Mouse (Mus musculus): ENCODE data around the gene Olfr1121. TPM values are rescaled to one million over a fixed set of nuclear protein-coding genes. Genes with fewer than 3 reads are reported as not detected.
"Not testable (repeated sequence)": the region's sequence is repeated elsewhere in the genome, so short reads cannot be mapped to it uniquely, and the experiment has no call there.

Gene Olfr1121
- not detected for total RNA-seq (2022)

- DNase-seq = no peak
Measured at GRCm38 (mm10) chr2:87369595-87369994, at the start of gene Olfr1121. Gene Olfr1121 (plus strand): TSS chr2:87369895.

DNA sequence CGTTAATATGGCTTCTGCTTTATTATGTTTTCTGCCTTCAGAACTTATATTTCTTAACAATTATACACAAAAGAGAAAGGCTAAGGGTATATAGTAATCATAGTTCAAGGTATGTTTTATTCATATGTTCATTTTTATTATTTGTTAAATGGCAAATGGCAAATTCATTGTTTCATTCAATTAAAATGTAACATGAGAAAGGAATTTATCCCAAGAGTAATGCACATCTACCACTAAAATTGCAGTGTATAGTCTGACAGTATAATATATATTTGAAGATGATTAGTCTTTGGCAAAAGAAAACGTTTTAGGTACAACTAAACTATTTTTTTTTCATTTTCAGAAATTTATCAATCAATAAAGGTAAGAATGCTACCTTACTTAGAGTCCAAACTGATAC is 15.2 kb upstream of the Olfr1121 start, which contains the start of gene Olfr1120:
Olfr1120 (plus strand) TSS at position 301 of the 400 bp plus-strand sequence.
- DNase-seq = no peak

GRCm38 (mm10) chr2:87360121-87360520 is 9.6 kb upstream of the Olfr1121 start:
- DNase-seq = not testable (repeated sequence)

GRCm38 (mm10) chr2:87371726-87372125 is 2.0 kb downstream of the Olfr1121 start:
- no peak for DNase-seq

DNA sequence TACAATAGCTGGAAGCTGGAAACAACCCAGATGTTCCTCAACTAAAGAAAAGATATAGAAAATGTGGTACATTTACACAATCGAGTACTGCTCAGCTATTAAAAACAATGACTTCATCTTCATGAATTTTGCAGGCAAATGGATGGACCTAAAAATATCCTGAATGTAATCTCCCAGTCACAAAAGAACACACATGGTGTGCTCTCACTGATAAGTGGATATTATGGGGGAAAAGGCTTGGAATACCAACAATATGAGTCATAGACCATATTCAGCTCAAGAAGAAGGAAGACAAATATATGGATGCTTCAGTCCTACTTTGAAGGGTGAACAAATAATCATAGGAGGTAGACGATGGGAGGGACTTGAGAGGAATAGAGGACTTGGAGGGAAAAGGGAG is 14.2 kb downstream of the Olfr1121 start:
- DNase-seq = no peak

- no peak for DNase-seq
Measured at GRCm38 (mm10) chr2:87385549-87385948, 15.9 kb downstream of the Olfr1121 start, which contains the start of gene Olfr1122. Gene Olfr1122 (plus strand): TSS chr2:87385849.

DNA sequence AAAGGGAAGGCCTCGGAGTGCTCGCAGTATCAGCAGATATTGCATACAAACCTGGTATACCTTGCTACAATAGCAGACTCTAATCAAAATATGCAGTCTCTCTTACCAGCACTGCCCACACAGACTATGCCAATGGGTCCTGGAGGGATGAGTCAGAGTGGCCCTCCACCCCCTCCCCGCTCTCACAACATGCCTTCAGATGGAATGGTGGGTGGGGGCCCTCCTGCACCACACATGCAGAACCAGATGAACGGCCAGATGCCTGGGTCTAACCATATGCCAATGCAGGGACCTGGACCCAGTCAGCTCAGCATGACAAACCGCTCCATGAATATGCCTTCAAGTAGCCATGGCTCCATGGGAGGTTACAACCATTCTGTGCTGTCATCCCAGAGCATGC is 23.9 kb downstream of the Olfr1121 start:
- not testable (repeated sequence) for DNase-seq

DNA sequence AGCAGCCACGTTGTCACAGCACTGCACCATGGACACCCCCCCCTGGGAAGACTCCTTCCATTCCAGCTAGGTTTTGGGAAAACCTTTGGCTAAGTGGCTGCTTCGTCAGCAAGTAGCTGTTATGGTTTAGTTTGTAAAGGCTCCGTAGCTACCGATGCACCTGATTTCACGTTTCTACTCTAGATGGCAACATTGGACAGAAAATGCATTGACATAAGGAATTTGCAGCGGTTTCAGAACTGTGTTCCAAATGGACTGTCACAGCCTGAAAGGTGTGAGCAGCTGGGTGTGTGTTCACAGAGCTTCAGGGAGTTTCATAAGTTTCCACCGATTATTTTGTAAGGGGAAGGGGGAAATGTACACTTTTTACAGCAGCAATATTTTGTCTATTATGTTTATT is 25.0 kb downstream of the Olfr1121 start:
- DNase-seq = not testable (repeated sequence)

GRCm38 (mm10) chr2:87416335-87416734 is 46.6 kb downstream of the Olfr1121 start, which contains the start of gene Olfr1123:
Gene Olfr1123 (plus strand): TSS chr2:87416635.
- DNase-seq = no peak

Other genes starting within 250 kb of the Olfr1121 start
- gene Olfr1110, start 229.6 kb upstream of the Olfr1121 start, total RNA-seq (2022) = not detected
- not detected for gene Olfr1111, start 217.3 kb upstream of the Olfr1121 start, total RNA-seq (2022)
- not detected for gene Olfr1112, start 182.1 kb upstream of the Olfr1121 start, total RNA-seq (2022)
- gene Olfr1113, start 160.9 kb upstream of the Olfr1121 start, total RNA-seq (2022) = not detected
- gene Olfr1115, start 121.9 kb upstream of the Olfr1121 start, total RNA-seq (2022) = not detected
- gene Olfr1116, start 102.4 kb upstream of the Olfr1121 start, total RNA-seq (2022) = not detected
- not detected for gene Olfr1118, start 62.3 kb upstream of the Olfr1121 start, total RNA-seq (2022)
- not detected for gene Olfr1120, start 15.1 kb upstream of the Olfr1121 start, total RNA-seq (2022)
- under 1 TPM in 1 of 4 experiments, not detected in 3; 0.12 TPM for gene Olfr1122, start 16.0 kb downstream of the Olfr1121 start, total RNA-seq (2022)
- gene Olfr1123, start 46.7 kb downstream of the Olfr1121 start, total RNA-seq (2022) = not detected
- gene Olfr1124, start 60.4 kb downstream of the Olfr1121 start, total RNA-seq (2022) = not detected
- gene Olfr1126, start 84.1 kb downstream of the Olfr1121 start, total RNA-seq (2022) = not detected
- not detected for gene Pramel7, start 127.2 kb downstream of the Olfr1121 start, total RNA-seq (2022)
- gene Pramel6, start 136.7 kb downstream of the Olfr1121 start, total RNA-seq (2022) = not detected
- gene Olfr153, start 161.9 kb downstream of the Olfr1121 start, total RNA-seq (2022) = not detected
- not detected for gene Olfr1128, start 175.6 kb downstream of the Olfr1121 start, total RNA-seq (2022)
- gene Olfr1129, start 204.0 kb downstream of the Olfr1121 start, total RNA-seq (2022) = not detected
- not detected for gene Olfr1130, start 236.3 kb downstream of the Olfr1121 start, total RNA-seq (2022)

All from adrenal gland, adult 8-10 months (tissue).